Mouse (Mus musculus): Measurements from ENCODE around the gene Poglut1. TPM values are rescaled to one million over a fixed set of nuclear protein-coding genes. Genes with fewer than 3 reads are reported as not detected.

Poglut1 gene
- total RNA-seq, 4 experiments from 2014 or later = 43.1 to 49.4 (median 45.3) TPM

DNA sequence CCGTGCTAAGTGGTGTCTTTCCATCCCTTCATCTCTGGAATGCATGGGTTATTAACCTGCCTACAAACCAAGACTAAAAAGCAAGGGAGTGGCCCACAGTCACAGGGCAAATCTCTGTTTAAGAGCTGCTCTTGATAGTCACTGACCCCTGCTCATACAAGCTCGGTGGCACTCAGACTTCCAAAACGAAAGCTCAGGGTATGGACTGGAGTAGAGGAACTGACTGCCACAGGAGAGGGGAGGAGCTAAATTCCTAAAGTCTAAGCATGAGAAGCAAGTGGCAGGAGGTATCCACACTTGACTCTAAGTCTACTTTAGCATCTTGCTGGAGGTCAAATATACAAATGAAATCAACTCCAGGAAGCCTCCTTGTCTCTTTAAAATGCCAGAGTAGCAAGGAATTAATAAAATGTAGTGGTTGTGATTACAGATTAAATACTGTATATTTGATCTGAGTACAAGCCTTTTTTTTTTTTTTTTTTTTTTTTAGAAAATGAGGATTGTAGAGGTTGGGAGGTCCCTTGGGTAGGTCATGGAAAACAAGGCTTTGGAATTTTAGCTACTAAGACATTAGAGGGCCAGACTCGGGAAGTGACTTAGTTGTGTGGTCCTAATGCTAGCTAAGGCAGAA lies 74.3 kb downstream of the Poglut1 start:
- no peak for DNase-seq (ENCODE audit: low spot score in 2 of 2)

Other genes with a start within 250 kb of the Poglut1 start
- 1 to 10 TPM; 1.1 to 1.6 (median 1.4) TPM for gene Maats1, start 208.1 kb downstream of the Poglut1 start, total RNA-seq (2022)
- 100 to 1,000 TPM; 100 to 149 (median 127) TPM for gene Cox17, start 203.3 kb downstream of the Poglut1 start, total RNA-seq (2022)
- not detected for gene Gm21987, start 203.2 kb downstream of the Poglut1 start, total RNA-seq (2022)
- gene Popdc2, start 188.0 kb downstream of the Poglut1 start, total RNA-seq (2022) = under 1 TPM; 0.35 to 0.89 (median 0.52) TPM
- 1 to 10 TPM in 3 of 4 experiments, under 1 TPM in 1; 0.78 to 2.0 (median 1.9) TPM for gene Pla1a, start 117.1 kb downstream of the Poglut1 start, total RNA-seq (2022)
- 10 to 100 TPM; 53.6 to 58.5 (median 55.7) TPM for gene Adprh, start 97.6 kb downstream of the Poglut1 start, total RNA-seq (2022)
- under 1 TPM; 0.44 to 0.71 (median 0.64) TPM for gene Cd80, start 94.7 kb downstream of the Poglut1 start, total RNA-seq (2022)
- 10 to 100 TPM; 24.6 to 32.1 (median 28.9) TPM for gene Timmdc1, start 27.6 kb downstream of the Poglut1 start, total RNA-seq (2022)
- gene Tmem39a, start 8.4 kb upstream of the Poglut1 start, total RNA-seq (2022) = 10 to 100 TPM; 18.8 to 27.1 (median 22.8) TPM
- gene Arhgap31, start 163.0 kb upstream of the Poglut1 start, total RNA-seq (2022) = 10 to 100 TPM; 16.6 to 20.1 (median 18.3) TPM
- 10 to 100 TPM; 19.8 to 25.0 (median 22.4) TPM for gene B4galt4, start 192.0 kb upstream of the Poglut1 start, total RNA-seq (2022)